Mouse (Mus musculus) spleen, adult 2 months (tissue): ENCODE results near the gene Gpr142.

Experiments
- CTCF ChIP-seq: fragments of 200-500 bp; IDR thresholded peaks from 2 replicates; pipeline ENCODE4 v1.5.1; 2011; ENCODE audit warnings: mild to moderate bottlenecking, inconsistent platforms; ENCODE audit not compliant: insufficient read depth, insufficient read length, insufficient replicate concordance; ENCODE audit errors: extremely low read depth
- POLR2A ChIP-seq: fragments of 200-500 bp; IDR thresholded peaks from 2 replicates; pipeline ENCODE4 v1.6.1; 2011; ENCODE audit warnings: low read depth, low read length, inconsistent platforms

DNA sequence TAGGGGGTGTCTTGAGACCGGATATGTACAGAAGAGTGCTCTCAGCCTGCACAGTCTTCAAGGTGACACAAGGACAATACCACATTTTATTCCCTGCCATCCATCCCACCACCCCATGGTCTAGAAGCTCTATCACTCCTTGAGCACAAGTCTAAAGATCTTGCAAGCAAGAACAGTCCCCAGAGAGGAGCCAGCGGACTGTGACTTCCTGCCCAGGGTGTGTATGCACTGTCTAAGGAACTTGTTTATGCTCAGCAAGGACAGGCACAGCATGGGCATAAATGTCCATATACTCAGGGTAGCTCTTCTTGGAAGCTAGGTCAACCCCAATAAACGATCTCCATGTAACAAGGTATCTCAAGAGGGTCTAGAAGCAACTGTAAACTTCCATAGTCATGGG is 743 bp upstream of the Gpr142 start:
- TF ChIP-seq CTCF (no peak), POLR2A (no peak)
